Mouse (Mus musculus) embryonic facial prominence, embryonic 13.5 days (tissue): ENCODE measurements around the gene Fam173b. TPM values are rescaled to one million over a fixed set of nuclear protein-coding genes. Genes with fewer than 3 reads are reported as not detected.

Experiments
- ATAC-seq: fragments of 200-750 bp; cut with Nextera tagmentation; 2 replicates; pipeline ENCODE4 v1.8.0; 2017; ENCODE audit warnings: low read depth; ENCODE audit not compliant: insufficient number of reproducible peaks, insufficient read depth, low FRiP score, low TSS enrichment
- H3K27ac ChIP-seq: fragments of 300-500 bp; sonication (generic); 2 replicates; pipeline ENCODE4 v1.5.1; 2015; ENCODE audit warnings: moderate library complexity, mild to moderate bottlenecking, inconsistent platforms
- H3K27me3 ChIP-seq: fragments of 300-500 bp; sonication (generic); 2 replicates; pipeline ENCODE4 v1.6.1; 2015; ENCODE audit warnings: mild to moderate bottlenecking, inconsistent platforms
- H3K36me3 ChIP-seq: fragments of 300-500 bp; sonication (generic); 2 replicates; pipeline ENCODE4 v1.6.1; 2015; ENCODE audit warnings: mild to moderate bottlenecking, inconsistent platforms
- H3K4me1 ChIP-seq: fragments of 300-500 bp; sonication (generic); 2 replicates; pipeline ENCODE4 v1.6.1; 2015; ENCODE audit warnings: inconsistent platforms
- H3K4me2 ChIP-seq: fragments of 300-500 bp; sonication (generic); 2 replicates; pipeline ENCODE4 v1.6.1; 2015; ENCODE audit warnings: moderate library complexity, mild to moderate bottlenecking, inconsistent platforms
- H3K4me3 ChIP-seq: fragments of 300-500 bp; sonication (generic); 2 replicates; pipeline ENCODE4 v1.5.1; 2015; ENCODE audit warnings: mild to moderate bottlenecking, inconsistent platforms
- H3K9ac ChIP-seq: fragments of 300-500 bp; sonication (generic); 2 replicates; pipeline ENCODE4 v1.6.1; 2015; ENCODE audit warnings: mild to moderate bottlenecking, inconsistent platforms
- H3K9me3 ChIP-seq: fragments of 300-500 bp; sonication (generic); 2 replicates; pipeline ENCODE4 v1.6.1; 2016; ENCODE audit warnings: inconsistent platforms
- WGBS: fragments of 180-500 bp; shearing (Covaris S2); methylation state at CpG from one replicate; pipeline ENCODE4 v1.1.7; 2015; ENCODE audit warnings: mixed read lengths; 5-methylcytosine and 5-hydroxymethylcytosine counted together
- polyA plus RNA-seq: library from polyadenylated mRNA; unstranded; fragments of >200 nt; fragmentation: Nextera tagmentation; extraction: Ambion mirVana; gene quantifications from 2 replicates; pipeline ENCODE4 v1.2.1, GENCODE M21; 2015

Gene Fam173b
- polyA plus RNA-seq, 1 experiment from 2014 or later, result 12.8 TPM

DNA sequence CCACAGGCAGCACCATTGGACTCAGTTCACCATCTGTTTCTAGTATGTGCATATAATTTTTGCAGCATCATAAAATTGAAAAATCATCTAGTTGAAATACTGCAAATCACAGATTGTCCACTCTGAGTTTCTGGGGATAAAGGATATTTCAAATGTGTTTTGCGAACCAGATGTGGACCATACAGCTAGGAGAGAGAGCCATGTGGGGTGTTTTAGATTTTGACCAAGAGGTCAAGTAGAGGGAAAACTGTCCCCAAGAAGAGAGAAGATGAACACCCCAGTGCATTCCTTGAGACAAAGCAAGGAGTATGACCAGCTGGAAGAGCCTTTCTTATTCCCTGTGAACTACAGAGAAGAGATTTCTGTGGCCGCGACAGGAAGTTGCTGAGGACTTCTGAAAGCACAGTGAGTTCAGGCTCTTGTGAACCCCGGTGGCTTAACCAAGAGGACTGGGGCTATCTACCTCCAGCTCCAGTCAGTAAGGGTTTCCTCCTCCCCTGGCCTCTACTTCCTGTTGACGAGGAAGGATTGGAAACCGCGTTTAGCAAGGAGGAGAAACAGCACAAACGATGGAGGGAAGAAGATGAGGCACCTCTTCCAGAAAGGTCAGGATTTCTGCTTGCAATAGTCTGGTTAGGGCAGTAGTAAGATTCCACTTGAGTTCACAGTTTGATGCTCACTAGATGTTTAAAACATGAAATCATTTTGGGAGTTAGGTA, 46.4 kb downstream of the Fam173b start:
- H3K27ac ChIP-seq, result no peak overlapping the region
- no peak overlapping the region for H3K4me3 ChIP-seq
- H3K4me2 ChIP-seq, result no peak overlapping the region
- no peaks in the 10 kb centered on the region for H3K4me1 ChIP-seq
- 82% methylated on average over 8 of the region's 8 CpGs for WGBS
- no peak overlapping the region for H3K9ac ChIP-seq
- H3K36me3 ChIP-seq, result no peaks in the 10 kb centered on the region
- no peaks in the 10 kb centered on the region for H3K9me3 ChIP-seq
- no peak for ATAC-seq
- H3K27me3 ChIP-seq, result no peaks in the 10 kb centered on the region

DNA sequence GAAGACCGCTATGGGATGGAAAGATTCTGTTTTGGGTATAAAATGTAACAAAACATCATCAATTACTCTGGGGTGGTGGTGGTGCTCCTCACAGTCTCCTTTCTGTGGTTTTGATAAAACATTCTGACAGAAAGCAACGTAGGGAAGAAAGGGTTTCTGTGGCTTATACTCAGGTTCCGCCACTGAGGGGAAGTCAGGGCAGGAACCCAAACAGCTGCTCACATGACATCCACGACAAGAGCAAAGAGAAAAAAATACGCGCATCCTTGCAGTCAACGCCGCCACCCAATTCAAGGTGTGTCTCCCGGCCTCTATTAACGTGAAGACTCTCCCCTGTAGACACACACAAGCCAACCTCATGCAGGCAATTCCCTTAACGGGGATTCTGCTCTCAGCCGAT, 48.0 kb downstream of the Fam173b start:
- H3K27me3 ChIP-seq, result no peaks in the 10 kb centered on the region
- no peak overlapping the region for H3K9ac ChIP-seq
- H3K36me3 ChIP-seq, result no peaks in the 10 kb centered on the region
- H3K4me3 ChIP-seq, result no peak overlapping the region
- H3K9me3 ChIP-seq, result no peaks in the 10 kb centered on the region
- H3K27ac ChIP-seq, result no peak overlapping the region
- no peaks in the 10 kb centered on the region for H3K4me1 ChIP-seq
- no peak for ATAC-seq
- WGBS, result 89% methylated on average over 12 of the region's 12 CpGs
- no peak overlapping the region for H3K4me2 ChIP-seq

DNA sequence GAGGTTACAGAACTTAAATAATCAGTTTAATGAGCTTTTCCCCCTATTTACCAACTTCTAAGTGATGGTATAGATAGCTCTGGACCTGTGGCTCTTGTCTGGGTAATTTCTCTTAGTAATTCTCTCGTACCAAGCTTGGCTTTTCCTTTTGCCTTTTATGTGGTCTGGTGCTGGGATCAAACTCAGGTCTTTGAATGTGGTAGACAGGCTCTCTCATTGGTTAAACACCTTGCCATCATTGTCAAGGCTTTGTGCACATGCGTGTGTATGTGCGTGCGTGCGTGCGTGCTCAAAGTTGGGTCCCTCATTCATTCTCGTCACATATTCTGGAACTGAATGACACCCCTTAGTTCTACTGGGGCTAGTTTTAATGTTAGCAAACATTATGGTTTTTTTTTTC, 49.2 kb downstream of the Fam173b start:
- ATAC-seq, result no peak
- Histone ChIP-seq H3K27me3 (no peaks in the 10 kb centered on the region), H3K27ac (no peak overlapping the region), H3K4me3 (no peak overlapping the region), H3K4me1 (no peaks in the 10 kb centered on the region), H3K9me3 (no peaks in the 10 kb centered on the region), H3K36me3 (no peaks in the 10 kb centered on the region), H3K4me2 (no peak overlapping the region), H3K9ac (no peak overlapping the region)
- WGBS, result 91% methylated on average over 7 of the region's 7 CpGs

DNA sequence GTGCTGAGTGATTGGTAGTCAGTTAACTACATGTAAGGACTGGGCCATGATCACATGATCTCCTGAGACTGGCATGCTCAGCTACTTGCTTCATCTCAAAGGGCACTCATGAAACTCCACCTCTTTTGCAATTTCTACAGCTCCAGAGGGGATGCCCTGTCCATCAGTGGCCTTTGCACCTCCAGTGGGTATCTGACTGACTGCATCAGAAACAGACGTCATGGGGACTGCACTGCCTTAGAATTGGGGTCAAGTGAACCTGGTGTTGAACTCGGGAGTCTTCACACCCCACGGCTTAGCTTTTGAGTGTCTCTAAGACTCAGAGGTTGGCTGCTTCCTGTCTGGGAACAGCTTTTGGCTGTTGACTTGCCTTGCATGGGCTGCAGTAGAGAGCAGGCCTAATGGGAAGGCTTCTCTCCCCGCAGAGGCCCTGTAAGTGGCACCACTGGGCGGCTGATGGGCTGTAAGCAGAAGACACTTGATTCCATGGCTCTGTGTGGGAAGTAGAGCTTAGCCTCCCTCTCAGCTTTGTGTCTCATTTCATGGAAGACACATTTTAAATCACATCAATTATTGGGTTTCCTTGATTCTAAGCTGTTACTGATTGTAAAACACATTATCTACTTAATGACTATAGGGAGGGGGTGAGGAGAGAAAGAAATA, 58.6 kb downstream of the Fam173b start:
- H3K4me2 ChIP-seq, result no peak overlapping the region
- ATAC-seq, result no peak
- H3K9ac ChIP-seq, result no peak overlapping the region
- WGBS, result 81% methylated on average over 5 of the region's 5 CpGs
- no peaks in the 10 kb centered on the region for H3K4me1 ChIP-seq
- H3K9me3 ChIP-seq, result no peaks in the 10 kb centered on the region
- no peak overlapping the region for H3K4me3 ChIP-seq
- no peaks in the 10 kb centered on the region for H3K36me3 ChIP-seq
- no peaks in the 10 kb centered on the region for H3K27me3 ChIP-seq
- no peak overlapping the region for H3K27ac ChIP-seq

DNA sequence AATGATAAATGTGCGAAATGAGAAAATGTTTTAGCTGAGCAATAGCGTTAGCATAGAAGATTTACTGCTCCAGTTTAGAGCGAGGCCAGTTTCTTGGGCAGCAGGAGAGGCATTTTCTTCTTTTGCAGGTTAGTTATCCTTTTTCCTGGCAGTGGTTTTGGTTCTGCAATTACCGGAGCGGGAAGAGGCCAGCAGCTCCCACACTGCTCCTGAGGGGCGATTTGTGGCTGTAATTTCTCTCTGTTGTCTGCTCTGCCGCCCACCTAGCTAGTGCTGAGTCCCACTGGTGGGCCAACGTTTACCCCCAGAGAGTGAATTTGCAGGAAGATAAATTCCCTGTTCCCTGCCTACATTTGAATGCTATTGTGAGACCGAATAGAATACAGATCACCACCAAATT, 59.2 kb downstream of the Fam173b start:
- no peak overlapping the region for H3K9ac ChIP-seq
- no peaks in the 10 kb centered on the region for H3K4me1 ChIP-seq
- WGBS, result 79% methylated on average over 9 of the region's 9 CpGs
- no peak overlapping the region for H3K4me2 ChIP-seq
- H3K4me3 ChIP-seq, result no peak overlapping the region
- no peaks in the 10 kb centered on the region for H3K27me3 ChIP-seq
- no peak for ATAC-seq
- no peaks in the 10 kb centered on the region for H3K9me3 ChIP-seq
- no peaks in the 10 kb centered on the region for H3K36me3 ChIP-seq
- H3K27ac ChIP-seq, result no peak overlapping the region

DNA sequence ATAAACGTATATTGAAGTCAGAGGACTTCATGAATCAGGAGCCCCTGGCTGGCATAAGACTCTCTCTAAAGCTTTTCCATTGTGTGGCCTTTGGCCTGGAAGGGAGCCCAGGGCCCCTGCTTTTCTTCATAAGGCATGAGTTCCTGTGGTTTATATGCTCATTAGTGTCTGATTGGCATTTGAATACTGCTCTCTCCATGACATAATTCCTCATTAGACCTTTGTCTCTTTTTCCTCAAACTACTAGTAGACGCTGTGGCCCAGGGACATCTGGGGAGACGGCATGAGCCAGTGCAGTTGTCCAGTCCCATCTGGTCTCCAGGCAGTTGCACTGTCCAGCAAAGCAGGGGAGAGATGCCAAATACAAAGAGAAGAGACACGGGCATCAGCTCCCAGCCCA, 60.1 kb downstream of the Fam173b start:
- no peak for ATAC-seq
- Histone ChIP-seq H3K9ac (no peak overlapping the region), H3K9me3 (no peaks in the 10 kb centered on the region), H3K36me3 (no peaks in the 10 kb centered on the region), H3K4me3 (no peak overlapping the region), H3K27me3 (no peaks in the 10 kb centered on the region), H3K27ac (no peak overlapping the region), H3K4me1 (no peaks in the 10 kb centered on the region), H3K4me2 (no peak overlapping the region)
- WGBS, result 64% methylated on average over 4 of the region's 4 CpGs

DNA sequence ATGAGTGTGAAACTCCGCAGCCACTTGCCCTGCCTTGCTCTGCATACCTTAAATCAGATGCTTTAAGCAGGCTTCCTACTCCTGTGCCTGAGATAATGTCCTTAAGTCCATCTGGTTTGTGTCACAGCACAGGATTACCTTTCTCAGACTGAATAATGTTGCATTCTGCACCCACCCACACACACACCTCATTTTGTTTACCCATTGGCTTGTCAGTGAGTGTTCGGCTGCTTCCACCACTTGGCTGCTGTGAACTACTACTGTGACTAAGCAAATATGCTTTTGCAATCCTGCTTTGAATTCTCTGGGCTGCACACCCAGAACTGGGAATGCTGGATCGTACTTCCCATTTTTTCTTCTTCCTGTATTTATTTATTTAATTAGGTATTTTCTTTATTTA, 61.4 kb downstream of the Fam173b start:
- no peak overlapping the region for H3K9ac ChIP-seq
- no peaks in the 10 kb centered on the region for H3K4me1 ChIP-seq
- H3K27me3 ChIP-seq, result no peaks in the 10 kb centered on the region
- no peaks in the 10 kb centered on the region for H3K36me3 ChIP-seq
- H3K4me2 ChIP-seq, result no peak overlapping the region
- WGBS, result 77% methylated on average over 3 of the region's 3 CpGs
- H3K4me3 ChIP-seq, result no peak overlapping the region
- H3K27ac ChIP-seq, result no peak overlapping the region
- H3K9me3 ChIP-seq, result no peaks in the 10 kb centered on the region
- ATAC-seq, result no peak

Other genes starting within 250 kb of the Fam173b start
- gene Ankrd33b, start 234.1 kb upstream of the Fam173b start, polyA plus RNA-seq, result 0.32 and 0.74 TPM in 2 replicates
- gene Ropn1l, start 148.1 kb upstream of the Fam173b start, polyA plus RNA-seq, result 0.94 and 1.5 TPM in 2 replicates
- 29.1 and 33.0 TPM in 2 replicates for gene March6, start 70.8 kb upstream of the Fam173b start, polyA plus RNA-seq
- gene Cmbl, start 36.5 kb upstream of the Fam173b start, polyA plus RNA-seq, result 2.4 and 2.7 TPM in 2 replicates
- 537 and 566 TPM in 2 replicates for gene Cct5, start within 50 bp of the Fam173b start, polyA plus RNA-seq